Mouse (Mus musculus): Measurements from ENCODE around the gene Hist1h1c.
"Not testable (repeated sequence)": the region's sequence is repeated elsewhere in the genome, so short reads cannot be mapped to it uniquely, and the experiment has no call there.

The Hist1h1c gene

GRCm38 (mm10) chr13:23745381-23746161 is 7.0 kb downstream of the Hist1h1c start, which contains the start of gene Hist1h3c:
Hist1h3c (minus strand) TSS chr13:23745602.
- DNase-seq (ENCODE audit: low read depth, low spot score) = no peak

- DNase-seq (ENCODE audit: low read depth, low spot score) = peak; percentile 91
These were observed 7.8 kb downstream of the Hist1h1c start, which contains the start of gene Hist1h2bb for GRCm38 (mm10) chr13:23746201-23747080. Hist1h2bb (plus strand) TSS chr13:23746734.

- DNase-seq (ENCODE audit: low read depth, low spot score) = no peak
These were observed 8.7 kb downstream of the Hist1h1c start for GRCm38 (mm10) chr13:23747081-23747891.

GRCm38 (mm10) chr13:23747892-23748288 is 9.3 kb downstream of the Hist1h1c start:
- no peak for DNase-seq (ENCODE audit: low read depth, low spot score)

- no peak for DNase-seq (ENCODE audit: low read depth, low spot score)
These were observed 11.0 kb downstream of the Hist1h1c start for GRCm38 (mm10) chr13:23749563-23750121.

GRCm38 (mm10) chr13:23750839-23751477 is 12.3 kb downstream of the Hist1h1c start, which contains the start of gene Hist1h2ab:
Hist1h2ab (plus strand) TSS chr13:23751126.
- DNase-seq (ENCODE audit: low read depth, low spot score) = not testable (repeated sequence)

- no peak for DNase-seq (ENCODE audit: low read depth, low spot score)
These were observed 12.9 kb downstream of the Hist1h1c start for GRCm38 (mm10) chr13:23751478-23751956.

- not testable (repeated sequence) for DNase-seq (ENCODE audit: low read depth, low spot score)
These were observed 13.6 kb downstream of the Hist1h1c start, which contains the start of gene Hist1h3b for GRCm38 (mm10) chr13:23752067-23752741. Hist1h3b (plus strand) TSS chr13:23752267.

- DNase-seq (ENCODE audit: low read depth, low spot score) = no peak
These were observed 14.1 kb downstream of the Hist1h1c start for GRCm38 (mm10) chr13:23752742-23753172.

GRCm38 (mm10) chr13:23753314-23754078 is 14.9 kb downstream of the Hist1h1c start:
- DNase-seq (ENCODE audit: low read depth, low spot score) = no peak

- DNase-seq (ENCODE audit: low read depth, low spot score) = no peak
These were observed 16.4 kb downstream of the Hist1h1c start for GRCm38 (mm10) chr13:23755000-23755399.

- DNase-seq (ENCODE audit: low read depth, low spot score) = peak; percentile 94
These were observed 18.2 kb downstream of the Hist1h1c start, which contains the start of gene Hist1h4b for GRCm38 (mm10) chr13:23756790-23757189. Hist1h4b (plus strand) TSS chr13:23757013.

GRCm38 (mm10) chr13:23757211-23757773 is 18.7 kb downstream of the Hist1h1c start:
- DNase-seq (ENCODE audit: low read depth, low spot score) = no peak

GRCm38 (mm10) chr13:23757921-23758320 is 19.3 kb downstream of the Hist1h1c start:
- no peak for DNase-seq (ENCODE audit: low read depth, low spot score)

GRCm38 (mm10) chr13:23759251-23759771 is 20.7 kb downstream of the Hist1h1c start:
- no peak for DNase-seq (ENCODE audit: low read depth, low spot score)

- no peak for DNase-seq (ENCODE audit: low read depth, low spot score)
These were observed 21.3 kb downstream of the Hist1h1c start for GRCm38 (mm10) chr13:23759916-23760239.

GRCm38 (mm10) chr13:23760240-23760971 is 21.8 kb downstream of the Hist1h1c start:
- no peak for DNase-seq (ENCODE audit: low read depth, low spot score)

Measured in brain, embryonic 18.5 days (tissue).